Mouse (Mus musculus) forebrain, embryonic 15.5 days (tissue): Measurements from ENCODE around the gene Prkra. TPM values are rescaled to one million over a fixed set of nuclear protein-coding genes. Genes with fewer than 3 reads are reported as not detected.

Experiments
- ATAC-seq: fragments of 200-750 bp; cut with Nextera tagmentation; replicated peaks from 2 replicates; pipeline ENCODE4 v1.8.0; 2017; ENCODE audit warnings: mild to moderate bottlenecking, moderate TSS enrichment, moderate library complexity
- H3K27ac ChIP-seq: fragments of 300-500 bp; sonication (generic); replicated peaks from 2 replicates; pipeline ENCODE4 v1.5.1; 2015; ENCODE audit warnings: mild to moderate bottlenecking, inconsistent platforms
- H3K27me3 ChIP-seq: fragments of 300-500 bp; sonication (generic); 2 replicates; pipeline ENCODE4 v1.6.1; 2015; ENCODE audit warnings: inconsistent platforms
- H3K36me3 ChIP-seq: fragments of 300-500 bp; sonication (generic); 2 replicates; pipeline ENCODE4 v1.6.1; 2015; ENCODE audit warnings: mild to moderate bottlenecking, inconsistent platforms
- H3K4me1 ChIP-seq: fragments of 300-500 bp; sonication (generic); 2 replicates; pipeline ENCODE4 v1.6.1; 2015; ENCODE audit warnings: inconsistent platforms
- H3K4me2 ChIP-seq: fragments of 300-500 bp; sonication (generic); replicated peaks from 2 replicates; pipeline ENCODE4 v1.6.1; 2015; ENCODE audit warnings: mild to moderate bottlenecking, inconsistent platforms
- H3K4me3 ChIP-seq: fragments of 300-500 bp; sonication (generic); 2 replicates; pipeline ENCODE4 v1.5.1; 2015; ENCODE audit warnings: mild to moderate bottlenecking, inconsistent platforms
- H3K9ac ChIP-seq: fragments of 300-500 bp; sonication (generic); replicated peaks from 2 replicates; pipeline ENCODE4 v1.6.1; 2015; ENCODE audit warnings: mild to moderate bottlenecking, inconsistent platforms
- H3K9me3 ChIP-seq: fragments of 300-500 bp; sonication (generic); 2 replicates; pipeline ENCODE4 v1.6.1; 2016; ENCODE audit warnings: inconsistent platforms
- WGBS: fragments of 180-500 bp; shearing (Covaris S2); methylation state at CpG from one replicate; pipeline ENCODE4 v1.1.7; 2015; ENCODE audit warnings: mixed read lengths; 5-methylcytosine and 5-hydroxymethylcytosine counted together
- polyA plus RNA-seq: library from polyadenylated mRNA; unstranded; fragments of >200 nt; fragmentation: Nextera tagmentation; extraction: Ambion mirVana; gene quantifications from 2 replicates; pipeline ENCODE4 v1.2.1, GENCODE M21; 2015

Gene Prkra
- polyA plus RNA-seq, 1 experiment from 2014 or later: 90.8 TPM

- H3K4me3 ChIP-seq: no peak overlapping the region
- no peaks in the 10 kb centered on the region for H3K27me3 ChIP-seq
- no peak overlapping the region for H3K27ac ChIP-seq
- no peak for ATAC-seq
- WGBS: 94% methylated on average over 3 of the region's 3 CpGs
- no peaks in the 10 kb centered on the region for H3K36me3 ChIP-seq
- no peak overlapping the region for H3K9ac ChIP-seq
- no peak overlapping the region for H3K4me2 ChIP-seq
- no peaks in the 10 kb centered on the region for H3K4me1 ChIP-seq
- no peaks in the 10 kb centered on the region for H3K9me3 ChIP-seq
Measured at GRCm38 (mm10) chr2:76606704-76607103, 41.1 kb downstream of the Prkra start.

GRCm38 (mm10) chr2:76602256-76602655 is 45.6 kb downstream of the Prkra start:
- H3K4me1 ChIP-seq: no peaks in the 10 kb centered on the region
- 100% methylated on average over 1 of the region's 1 CpGs for WGBS
- no peak overlapping the region for H3K9ac ChIP-seq
- no peaks in the 10 kb centered on the region for H3K27me3 ChIP-seq
- no peaks in the 10 kb centered on the region for H3K9me3 ChIP-seq
- no peak overlapping the region for H3K27ac ChIP-seq
- no peaks in the 10 kb centered on the region for H3K36me3 ChIP-seq
- no peak overlapping the region for H3K4me2 ChIP-seq
- H3K4me3 ChIP-seq: no peak overlapping the region
- ATAC-seq: no peak

GRCm38 (mm10) chr2:76599214-76599613 is 48.6 kb downstream of the Prkra start:
- no peak overlapping the region for H3K4me2 ChIP-seq
- H3K36me3 ChIP-seq: peaks cover 13% of the 10 kb centered on the region; the same call in 1 of the 2 replicates
- no peak overlapping the region for H3K27ac ChIP-seq
- 53% methylated on average over 5 of the region's 5 CpGs for WGBS
- no peak for ATAC-seq
- no peak overlapping the region for H3K9ac ChIP-seq
- no peaks in the 10 kb centered on the region for H3K27me3 ChIP-seq
- H3K4me3 ChIP-seq: no peak overlapping the region
- H3K4me1 ChIP-seq: no peaks in the 10 kb centered on the region
- H3K9me3 ChIP-seq: no peaks in the 10 kb centered on the region

GRCm38 (mm10) chr2:76597521-76597920 is 50.3 kb downstream of the Prkra start:
- 82% methylated on average over 11 of the region's 11 CpGs for WGBS
- H3K27me3 ChIP-seq: no peaks in the 10 kb centered on the region
- H3K4me2 ChIP-seq: no peak overlapping the region
- H3K9ac ChIP-seq: no peak overlapping the region
- no peak for ATAC-seq
- no peak overlapping the region for H3K4me3 ChIP-seq
- no peaks in the 10 kb centered on the region for H3K9me3 ChIP-seq
- no peaks in the 10 kb centered on the region for H3K4me1 ChIP-seq
- no peak overlapping the region for H3K27ac ChIP-seq
- H3K36me3 ChIP-seq: peaks cover 13% of the 10 kb centered on the region; the same call in 1 of the 2 replicates

- H3K9me3 ChIP-seq: no peaks in the 10 kb centered on the region
- no peak overlapping the region for H3K4me2 ChIP-seq
- ATAC-seq: no peak
- no peak overlapping the region for H3K27ac ChIP-seq
- H3K27me3 ChIP-seq: no peaks in the 10 kb centered on the region
- H3K9ac ChIP-seq: no peak overlapping the region
- no peaks in the 10 kb centered on the region for H3K4me1 ChIP-seq
- no peak overlapping the region for H3K4me3 ChIP-seq
- WGBS: 35% methylated on average over 3 of the region's 3 CpGs
- H3K36me3 ChIP-seq: peaks cover 18% of the 10 kb centered on the region; the same call in 1 of the 2 replicates
Measured at GRCm38 (mm10) chr2:76592401-76592924, 55.4 kb downstream of the Prkra start.

GRCm38 (mm10) chr2:76590221-76590620 is 57.6 kb downstream of the Prkra start:
- H3K27me3 ChIP-seq: no peaks in the 10 kb centered on the region

GRCm38 (mm10) chr2:76586906-76587305 is 60.9 kb downstream of the Prkra start:
- Histone ChIP-seq H3K27me3 (no peaks in the 10 kb centered on the region), H3K36me3 (peaks cover 14% of the 10 kb centered on the region; the same call in 1 of the 2 replicates), H3K4me1 (no peaks in the 10 kb centered on the region), H3K4me2 (no peak overlapping the region), H3K9ac (no peak overlapping the region), H3K27ac (no peak overlapping the region), H3K9me3 (no peaks in the 10 kb centered on the region), H3K4me3 (no peak overlapping the region)
- WGBS: 79% methylated on average over 10 of the region's 10 CpGs
- ATAC-seq: no peak

More at GRCm38 (mm10) chr2:76590221-76590620, 57.6 kb downstream of the Prkra start:
- Histone ChIP-seq H3K9ac (no peak overlapping the region), H3K4me2 (no peak overlapping the region), H3K9me3 (no peaks in the 10 kb centered on the region), H3K4me3 (no peak overlapping the region), H3K36me3 (peaks cover 19% of the 10 kb centered on the region; the same call in 1 of the 2 replicates), H3K4me1 (no peaks in the 10 kb centered on the region), H3K27ac (no peak overlapping the region)
- ATAC-seq: no peak
- 94% methylated on average over 7 of the region's 7 CpGs for WGBS

GRCm38 (mm10) chr2:76585090-76585489 is 62.7 kb downstream of the Prkra start:
- H3K4me2 ChIP-seq: no peak overlapping the region
- no peak for ATAC-seq
- H3K27ac ChIP-seq: no peak overlapping the region
- no peak overlapping the region for H3K9ac ChIP-seq
- H3K9me3 ChIP-seq: no peaks in the 10 kb centered on the region
- WGBS: 94% methylated on average over 13 of the region's 13 CpGs
- H3K36me3 ChIP-seq: peaks cover 8% of the 10 kb centered on the region; the same call in 1 of the 2 replicates
- H3K4me1 ChIP-seq: no peaks in the 10 kb centered on the region
- no peak overlapping the region for H3K4me3 ChIP-seq
- no peaks in the 10 kb centered on the region for H3K27me3 ChIP-seq

Other genes starting within 250 kb of the Prkra start
- 19.4 and 24.6 TPM in 2 replicates for gene Osbpl6, start 241.5 kb downstream of the Prkra start, polyA plus RNA-seq
- 0.51 and 0.91 TPM in 2 replicates for gene Pjvk, start 461 bp upstream of the Prkra start, polyA plus RNA-seq
- gene Fkbp7, start 25.1 kb upstream of the Prkra start, polyA plus RNA-seq: 11.8 and 12.0 TPM in 2 replicates
- gene Plekha3, start 27.3 kb upstream of the Prkra start, polyA plus RNA-seq: 12.7 and 13.6 TPM in 2 replicates